8 mouse cellular contexts compared by ENCODE assay signal in genomic region chr5:24426037-24426432, GRCm38 (mm10). TPM values are rescaled to one million over a fixed set of nuclear protein-coding genes. Genes with fewer than 3 reads are reported as not detected.
DNase-seq lines count a peak whose midpoint lies in the region; ATAC-seq and TF ChIP-seq lines count a peak whose summit lies in the region.

No protein-coding gene starts in this region.

- WGBS in kidney, embryonic 15.5 days, result under 1% methylated on average over 10 of the region's 10 CpGs
- 1% methylated on average over 10 of the region's 10 CpGs for WGBS in intestine, embryonic 15.5 days
- WGBS in midbrain, embryonic 14.5 days, result under 1% methylated on average over 10 of the region's 10 CpGs

- TF ChIP-seq POLR2A in cortical plate, adult 2 months (IDR thresholded peaks at IDR 0.05; ENCODE audit: extremely low read depth, insufficient read depth, low read length), result no peak

- H3K36me3 ChIP-seq in kidney, embryonic 15.5 days, result peaks cover 27% of the 10 kb centered on the region
- H3K36me3 ChIP-seq in intestine, embryonic 15.5 days, result peaks cover 18% of the 10 kb centered on the region
- peaks cover 13% of the 10 kb centered on the region for H3K36me3 ChIP-seq in midbrain, embryonic 14.5 days (ENCODE audit: control insufficient read depth, insufficient read depth, low read length)

- ATAC-seq in kidney, embryonic 15.5 days (replicated peaks; ENCODE audit: low FRiP score), result no peak
- ATAC-seq in intestine, embryonic 15.5 days, result no peak
- no peak for ATAC-seq in midbrain, embryonic 14.5 days (ENCODE audit: low FRiP score, low TSS enrichment)
- no peak for ATAC-seq in inflammation-experienced regulatory T-cells, adult 6 months
- ATAC-seq in monocyte, adult 5-6 weeks (replicated peaks; ENCODE audit: insufficient number of reproducible peaks, low FRiP score, low TSS enrichment, poor library complexity, severe bottlenecking), result no peak

- H3K27me3 ChIP-seq in kidney, embryonic 15.5 days, result no peaks in the 10 kb centered on the region
- H3K27me3 ChIP-seq in intestine, embryonic 15.5 days (replicated peaks), result no peaks in the 10 kb centered on the region
- no peaks in the 10 kb centered on the region for H3K27me3 ChIP-seq in midbrain, embryonic 14.5 days (ENCODE audit: control insufficient read depth, insufficient read depth, low read length)

- DNase-seq in kidney, adult 9 months, result no peak
- DNase-seq in midbrain, embryonic 14.5 days, result peak; percentile 41
- no peak for DNase-seq in gastrocnemius, adult 18-20 months (ENCODE audit: low spot score)

- H3K4me3 ChIP-seq in kidney, embryonic 15.5 days (replicated peaks), result peak overlapping the region; percentile 78
- peak overlapping the region; percentile 83; the same call in 1 of the 2 replicates for H3K4me3 ChIP-seq in cortical plate, adult 2 months (ENCODE audit: insufficient read depth, low read length)
- H3K4me3 ChIP-seq in intestine, embryonic 15.5 days (replicated peaks), result peak overlapping the region; percentile 62
- peak overlapping the region; percentile 44 for H3K4me3 ChIP-seq in midbrain, embryonic 14.5 days (replicated peaks; ENCODE audit: low read depth, low read length)

- H3K27ac ChIP-seq in kidney, embryonic 15.5 days, result peak overlapping the region; percentile 96
- no peak overlapping the region for H3K27ac ChIP-seq in cortical plate, adult 2 months (ENCODE audit: insufficient read depth, low read length)
- H3K27ac ChIP-seq in intestine, embryonic 15.5 days, result peak overlapping the region; percentile 90
- H3K27ac ChIP-seq in midbrain, embryonic 14.5 days (replicated peaks; ENCODE audit: low read depth, low read length), result 0 out of 2 replicates have a peak overlapping the region, but pooled peaks have one; percentile 57

- no peak for TF ChIP-seq CTCF in cortical plate, adult 2 months (IDR thresholded peaks at IDR 0.05; ENCODE audit: extremely low read depth, insufficient read depth, low read length)

- H3K4me1 ChIP-seq in kidney, embryonic 15.5 days, result peaks cover 65% of the 10 kb centered on the region
- 0 out of 2 replicates have a peak, but pooled peaks cover 1% of the 10 kb centered on the region for H3K4me1 ChIP-seq in cortical plate, adult 2 months (ENCODE audit: control insufficient read depth, insufficient read depth, low read length)
- peaks cover 38% of the 10 kb centered on the region for H3K4me1 ChIP-seq in intestine, embryonic 15.5 days (replicated peaks)
- H3K4me1 ChIP-seq in midbrain, embryonic 14.5 days (ENCODE audit: control insufficient read depth, insufficient read depth, low read length), result peaks cover 40% of the 10 kb centered on the region

- peak overlapping the region; percentile 87 for H3K4me2 ChIP-seq in kidney, embryonic 15.5 days
- H3K4me2 ChIP-seq in intestine, embryonic 15.5 days (replicated peaks), result peak overlapping the region; percentile 81
- peak overlapping the region; percentile 96 for H3K4me2 ChIP-seq in midbrain, embryonic 14.5 days (ENCODE audit: low read length)

- peak overlapping the region; percentile 72 for H3K9ac ChIP-seq in kidney, embryonic 15.5 days
- H3K9ac ChIP-seq in intestine, embryonic 15.5 days, result peak overlapping the region; percentile 57
- peak overlapping the region; percentile 57; the same call in 1 of the 2 replicates for H3K9ac ChIP-seq in midbrain, embryonic 14.5 days (replicated peaks; ENCODE audit: low read length)

- no peaks in the 10 kb centered on the region for H3K9me3 ChIP-seq in kidney, embryonic 15.5 days (replicated peaks)
- no peaks in the 10 kb centered on the region for H3K9me3 ChIP-seq in intestine, embryonic 15.5 days
- H3K9me3 ChIP-seq in midbrain, embryonic 14.5 days (ENCODE audit: control insufficient read depth, low read length), result no peaks in the 10 kb centered on the region

RNA-seq across cellular contexts. Expression of gene Slc4a2, which starts 2.4 kb away (rescaled TPM):
- 42.3 and 42.7 TPM in 2 replicates for polyA plus RNA-seq in kidney, embryonic 15.5 days (2015; fragmentation: Nextera tagmentation; extraction: Ambion mirVana)
- polyA plus RNA-seq in cortical plate, adult 2 months (2012; rRNA removed), result 36.5 and 39.9 TPM in 2 replicates
- polyA plus RNA-seq in intestine, embryonic 15.5 days (2015; fragmentation: Nextera tagmentation; extraction: Ambion mirVana), result 41.1 and 46.9 TPM in 2 replicates
- polyA plus RNA-seq in midbrain, embryonic 14.5 days (2014; fragmentation: Nextera tagmentation; extraction: Ambion mirVana), result 14.8 TPM in 2 replicates
- total RNA-seq in gastrocnemius, adult 18-20 months (2021), result 10 to 100 TPM; 13.9 to 14.3 TPM
- 10 to 100 TPM; 11.4 to 17.1 (median 12.4) TPM for polyA plus RNA-seq in inflammation-experienced regulatory T-cells, adult 6 months (2017; shearing (Covaris generic))
- 20.1 to 60.8 TPM (median 32.2 TPM) in 3 replicates for total RNA-seq in monocyte, adult 5-6 weeks (2017)

RNA-seq across cellular contexts. Expression of gene Cdk5, which starts 2.7 kb away (rescaled TPM):
- polyA plus RNA-seq in kidney, embryonic 15.5 days (2015; fragmentation: Nextera tagmentation; extraction: Ambion mirVana), result 50.1 and 52.2 TPM in 2 replicates
- polyA plus RNA-seq in cortical plate, adult 2 months (2012; rRNA removed), result 232 TPM in 2 replicates
- 35.5 and 38.3 TPM in 2 replicates for polyA plus RNA-seq in intestine, embryonic 15.5 days (2015; fragmentation: Nextera tagmentation; extraction: Ambion mirVana)
- polyA plus RNA-seq in midbrain, embryonic 14.5 days (2014; fragmentation: Nextera tagmentation; extraction: Ambion mirVana), result 110 and 136 TPM in 2 replicates
- total RNA-seq in gastrocnemius, adult 18-20 months (2021), result 10 to 100 TPM; 10.5 to 11.2 TPM
- polyA plus RNA-seq in inflammation-experienced regulatory T-cells, adult 6 months (2017; shearing (Covaris generic)), result 10 to 100 TPM; 47.6 to 66.2 (median 62.8) TPM
- total RNA-seq in monocyte, adult 5-6 weeks (2017), result 19.3 to 30.9 TPM (median 26.0 TPM) in 3 replicates

RNA-seq across cellular contexts. Expression of gene Asic3, which starts 12.8 kb away (rescaled TPM):
- 0.39 and 0.53 TPM in 2 replicates for polyA plus RNA-seq in kidney, embryonic 15.5 days (2015; fragmentation: Nextera tagmentation; extraction: Ambion mirVana)
- 0.44 and 0.70 TPM in 2 replicates for polyA plus RNA-seq in cortical plate, adult 2 months (2012; rRNA removed)
- polyA plus RNA-seq in intestine, embryonic 15.5 days (2015; fragmentation: Nextera tagmentation; extraction: Ambion mirVana), result 0.14 TPM in 1 of 2 replicates, not detected in the other
- not detected in 2 replicates for polyA plus RNA-seq in midbrain, embryonic 14.5 days (2014; fragmentation: Nextera tagmentation; extraction: Ambion mirVana)
- under 1 TPM; 0.32 to 0.38 TPM for total RNA-seq in gastrocnemius, adult 18-20 months (2021)
- polyA plus RNA-seq in inflammation-experienced regulatory T-cells, adult 6 months (2017; shearing (Covaris generic)), result not detected
- not detected in 3 replicates for total RNA-seq in monocyte, adult 5-6 weeks (2017)

RNA-seq across cellular contexts. Expression of gene Fastk, which starts 19.1 kb away (rescaled TPM):
- 116 and 125 TPM in 2 replicates for polyA plus RNA-seq in kidney, embryonic 15.5 days (2015; fragmentation: Nextera tagmentation; extraction: Ambion mirVana)
- polyA plus RNA-seq in cortical plate, adult 2 months (2012; rRNA removed), result 237 and 255 TPM in 2 replicates
- 104 and 110 TPM in 2 replicates for polyA plus RNA-seq in intestine, embryonic 15.5 days (2015; fragmentation: Nextera tagmentation; extraction: Ambion mirVana)
- 91.8 and 105 TPM in 2 replicates for polyA plus RNA-seq in midbrain, embryonic 14.5 days (2014; fragmentation: Nextera tagmentation; extraction: Ambion mirVana)
- total RNA-seq in gastrocnemius, adult 18-20 months (2021), result 100 to 1,000 TPM; 183 to 194 TPM
- polyA plus RNA-seq in inflammation-experienced regulatory T-cells, adult 6 months (2017; shearing (Covaris generic)), result 10 to 100 TPM; 32.1 to 63.3 (median 63.0) TPM
- 17.1 to 27.5 TPM (median 26.9 TPM) in 3 replicates for total RNA-seq in monocyte, adult 5-6 weeks (2017)

RNA-seq across cellular contexts. Expression of gene Tmub1, which starts 21.6 kb away (rescaled TPM):
- 25.2 and 26.5 TPM in 2 replicates for polyA plus RNA-seq in kidney, embryonic 15.5 days (2015; fragmentation: Nextera tagmentation; extraction: Ambion mirVana)
- 48.7 and 49.0 TPM in 2 replicates for polyA plus RNA-seq in cortical plate, adult 2 months (2012; rRNA removed)
- polyA plus RNA-seq in intestine, embryonic 15.5 days (2015; fragmentation: Nextera tagmentation; extraction: Ambion mirVana), result 22.4 and 23.6 TPM in 2 replicates
- polyA plus RNA-seq in midbrain, embryonic 14.5 days (2014; fragmentation: Nextera tagmentation; extraction: Ambion mirVana), result 51.0 and 64.1 TPM in 2 replicates
- total RNA-seq in gastrocnemius, adult 18-20 months (2021), result 10 to 100 TPM; 17.7 to 23.3 TPM
- 10 to 100 TPM; 50.9 to 68.9 (median 59.0) TPM for polyA plus RNA-seq in inflammation-experienced regulatory T-cells, adult 6 months (2017; shearing (Covaris generic))
- total RNA-seq in monocyte, adult 5-6 weeks (2017), result 11.8 to 33.4 TPM (median 26.8 TPM) in 3 replicates
